Mouse (Mus musculus): ENCODE measurements around the gene Gm47995. TPM values are rescaled to one million over a fixed set of nuclear protein-coding genes. Genes with fewer than 3 reads are reported as not detected.
"Not testable (repeated sequence)": the region's sequence is repeated elsewhere in the genome, so short reads cannot be mapped to it uniquely, and the experiment has no call there.

Gm47995 gene
- polyA plus RNA-seq, 1 experiment from 2014 or later: 0.29 TPM

DNA sequence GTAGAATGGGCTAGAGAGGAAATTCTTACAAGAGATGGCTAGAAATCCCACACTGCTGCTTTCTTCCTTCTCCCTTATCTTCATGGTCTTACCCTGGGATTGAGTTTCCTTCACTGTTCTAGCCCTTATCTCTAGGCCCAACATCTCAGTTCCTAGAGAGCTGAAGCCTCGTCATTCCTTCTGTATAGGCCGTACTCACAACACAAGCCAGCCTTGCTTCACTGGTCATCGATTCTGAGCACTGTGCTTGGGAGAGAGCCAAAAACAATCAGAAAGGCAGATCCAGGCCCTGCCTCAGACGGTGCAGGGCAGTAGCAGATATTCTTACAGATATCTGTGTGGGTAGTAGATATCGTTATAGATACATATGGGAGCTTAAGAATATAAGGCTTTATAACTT is 10.2 kb downstream of the Gm47995 start:
- ATAC-seq (replicated peaks; ENCODE audit: low FRiP score, low read depth): 0 out of 2 replicates have a peak, but pooled peaks have one; percentile 43
- not testable (repeated sequence) for H3K27ac ChIP-seq; H3K4me2 ChIP-seq (ENCODE audit: low read length); H3K36me3 ChIP-seq (ENCODE audit: insufficient read depth, low read length); H3K27me3 ChIP-seq (ENCODE audit: insufficient read depth, low read length); H3K4me3 ChIP-seq (replicated peaks; ENCODE audit: low read depth, low read length); H3K9ac ChIP-seq (ENCODE audit: low read depth, low read length); H3K9me3 ChIP-seq (replicated peaks; ENCODE audit: low read length); DNase-seq (ENCODE audit: low spot score); H3K4me1 ChIP-seq (replicated peaks; ENCODE audit: insufficient read depth, low read length)
- WGBS: 32% methylated on average over 3 of the region's 5 CpGs

- ATAC-seq (replicated peaks; ENCODE audit: low FRiP score, low read depth); H3K9me3 ChIP-seq (replicated peaks; ENCODE audit: low read length); H3K27me3 ChIP-seq (ENCODE audit: insufficient read depth, low read length); H3K9ac ChIP-seq (ENCODE audit: low read depth, low read length); H3K36me3 ChIP-seq (ENCODE audit: insufficient read depth, low read length); H3K4me2 ChIP-seq (ENCODE audit: low read length); H3K4me1 ChIP-seq (replicated peaks; ENCODE audit: insufficient read depth, low read length); DNase-seq (ENCODE audit: low spot score); H3K4me3 ChIP-seq (replicated peaks; ENCODE audit: low read depth, low read length); H3K27ac ChIP-seq: not testable (repeated sequence)
Measured at GRCm38 (mm10) chr1:151208944-151209343, 10.7 kb downstream of the Gm47995 start.

DNA sequence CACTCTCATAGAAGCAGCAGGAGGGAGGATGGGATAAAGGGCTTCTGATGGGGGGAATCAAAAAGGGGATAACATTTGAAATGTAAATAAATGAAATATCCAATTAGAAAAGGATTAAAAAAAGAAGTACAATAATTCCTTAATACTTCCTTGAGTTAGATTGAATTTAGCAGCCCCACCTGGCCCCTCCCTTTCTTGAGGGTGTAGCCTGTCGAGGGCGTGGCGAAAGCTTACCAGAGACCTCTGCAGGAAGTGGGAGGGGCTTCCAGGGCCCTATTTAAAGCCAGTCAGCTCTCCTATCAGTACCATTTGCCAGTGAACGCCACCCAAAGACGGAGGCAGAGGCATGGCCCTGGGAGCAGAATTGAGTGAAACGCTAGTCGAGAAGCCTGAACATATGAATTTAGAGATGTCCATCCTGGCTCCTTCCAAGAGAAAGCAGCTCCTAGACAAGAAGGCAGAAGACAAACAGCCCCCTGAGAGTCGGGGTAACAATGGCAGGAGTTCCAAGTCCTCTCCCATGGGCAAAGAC is 11.6 kb downstream of the Gm47995 start, which contains the start of gene Gm47996:
Gene Gm47996, plus strand, starts transcription at position 308 of the 532 bp plus-strand sequence.
- H3K4me3 ChIP-seq (replicated peaks; ENCODE audit: low read depth, low read length); H3K36me3 ChIP-seq (ENCODE audit: insufficient read depth, low read length); H3K27me3 ChIP-seq (ENCODE audit: insufficient read depth, low read length); DNase-seq (ENCODE audit: low spot score); H3K27ac ChIP-seq; H3K9ac ChIP-seq (ENCODE audit: low read depth, low read length); H3K9me3 ChIP-seq (replicated peaks; ENCODE audit: low read length); ATAC-seq (replicated peaks; ENCODE audit: low FRiP score, low read depth); H3K4me2 ChIP-seq (ENCODE audit: low read length); H3K4me1 ChIP-seq (replicated peaks; ENCODE audit: insufficient read depth, low read length): not testable (repeated sequence)
- WGBS: 96% methylated on average over 4 of the region's 8 CpGs

DNA sequence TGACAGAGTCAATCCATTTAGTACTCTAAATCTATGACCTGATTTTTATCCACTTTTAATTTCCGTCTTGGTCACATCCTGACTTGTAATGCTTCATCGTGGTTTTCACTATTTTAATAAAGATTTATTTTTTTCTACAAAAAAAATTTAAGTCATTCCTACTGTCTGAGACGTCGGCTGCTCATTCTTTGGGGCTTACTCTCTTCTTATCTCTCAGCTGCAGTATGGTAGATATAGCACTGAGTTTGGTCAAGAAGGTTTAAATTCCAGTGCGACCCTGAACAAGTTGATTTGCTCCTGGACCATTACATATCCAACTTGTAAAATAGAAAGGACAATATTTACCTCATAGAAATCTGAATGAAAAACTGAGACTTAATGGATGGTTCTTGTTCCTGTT is 13.4 kb downstream of the Gm47995 start:
- H3K9me3 ChIP-seq (replicated peaks; ENCODE audit: low read length); H3K4me3 ChIP-seq (replicated peaks; ENCODE audit: low read depth, low read length); ATAC-seq (replicated peaks; ENCODE audit: low FRiP score, low read depth); DNase-seq (ENCODE audit: low spot score); H3K36me3 ChIP-seq (ENCODE audit: insufficient read depth, low read length); H3K9ac ChIP-seq (ENCODE audit: low read depth, low read length); H3K4me1 ChIP-seq (replicated peaks; ENCODE audit: insufficient read depth, low read length); H3K27me3 ChIP-seq (ENCODE audit: insufficient read depth, low read length); H3K4me2 ChIP-seq (ENCODE audit: low read length); H3K27ac ChIP-seq: not testable (repeated sequence)
- WGBS: 85% methylated on average over 5 of the region's 5 CpGs

DNA sequence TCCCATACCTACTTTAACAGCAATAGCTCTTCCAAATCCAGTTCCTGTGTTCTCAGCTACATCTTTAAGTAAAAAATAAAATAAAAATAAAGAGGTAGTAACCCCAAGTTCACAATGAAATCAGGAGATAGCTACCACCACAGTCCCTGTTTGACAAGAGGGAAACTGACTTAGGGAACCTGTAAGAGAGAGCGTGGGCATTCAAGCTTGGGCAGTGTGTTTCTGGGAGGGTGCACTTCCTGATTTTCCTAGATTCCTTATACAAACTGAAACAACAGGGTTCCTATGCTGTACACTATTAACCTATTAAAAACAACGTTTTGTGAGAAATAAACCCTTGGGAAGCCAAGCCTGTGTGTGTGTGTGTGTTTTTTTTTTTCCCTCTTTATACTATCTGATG is 16.6 kb downstream of the Gm47995 start:
- Histone ChIP-seq H3K4me3 (replicated peaks; ENCODE audit: low read depth, low read length) (no peak overlapping the region), H3K4me1 (replicated peaks; ENCODE audit: insufficient read depth, low read length) (0 out of 2 replicates have a peak, but pooled peaks cover 5% of the 10 kb centered on the region), H3K27me3 (ENCODE audit: insufficient read depth, low read length) (no peaks in the 10 kb centered on the region), H3K27ac (no peak overlapping the region; the same call in 1 of the 2 replicates), H3K4me2 (ENCODE audit: low read length) (no peak overlapping the region), H3K9me3 (replicated peaks; ENCODE audit: low read length) (no peaks in the 10 kb centered on the region), H3K9ac (ENCODE audit: low read depth, low read length) (no peak overlapping the region), H3K36me3 (ENCODE audit: insufficient read depth, low read length) (no peaks in the 10 kb centered on the region)
- TF ChIP-seq CTCF (IDR thresholded peaks at IDR 0.05; ENCODE audit: low read depth): no peak
- 55% methylated on average over 2 of the region's 2 CpGs for WGBS
- DNase-seq (ENCODE audit: low spot score): no peak
- ATAC-seq (replicated peaks; ENCODE audit: low FRiP score, low read depth): no peak

DNA sequence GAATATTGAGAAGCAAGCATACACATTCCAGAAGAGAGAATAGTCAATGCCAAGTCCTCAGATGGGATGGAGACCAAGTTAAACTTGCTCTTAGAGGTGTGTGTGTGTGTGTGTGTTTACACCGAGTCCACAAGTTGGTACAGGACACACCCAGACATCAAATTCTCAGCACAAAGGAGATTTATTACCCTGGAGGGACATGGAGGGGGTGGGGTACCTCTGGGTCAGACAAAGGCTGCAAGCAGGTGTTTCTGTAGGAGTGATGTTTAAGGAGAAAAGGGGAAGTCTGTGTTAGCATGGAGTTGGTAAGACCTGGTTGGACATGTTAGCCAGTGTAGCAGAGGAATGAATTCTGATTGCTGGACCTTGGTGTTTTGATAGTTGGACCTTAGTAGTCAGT is 17.7 kb downstream of the Gm47995 start:
- WGBS: 22% methylated on average over 1 of the region's 1 CpGs
- H3K27ac ChIP-seq: peak overlapping the region; percentile 81
- ATAC-seq (replicated peaks; ENCODE audit: low FRiP score, low read depth): peak; percentile 70

GRCm38 (mm10) chr1:151216417-151216816 is 18.2 kb downstream of the Gm47995 start:
- Histone ChIP-seq H3K4me2 (ENCODE audit: low read length) (no peak overlapping the region), H3K9ac (ENCODE audit: low read depth, low read length) (no peak overlapping the region), H3K9me3 (replicated peaks; ENCODE audit: low read length) (no peaks in the 10 kb centered on the region), H3K27ac (peak overlapping the region; percentile 81), H3K4me1 (replicated peaks; ENCODE audit: insufficient read depth, low read length) (0 out of 2 replicates have a peak, but pooled peaks cover 5% of the 10 kb centered on the region), H3K4me3 (replicated peaks; ENCODE audit: low read depth, low read length) (no peak overlapping the region), H3K36me3 (ENCODE audit: insufficient read depth, low read length) (no peaks in the 10 kb centered on the region), H3K27me3 (ENCODE audit: insufficient read depth, low read length) (no peaks in the 10 kb centered on the region)
- ATAC-seq (replicated peaks; ENCODE audit: low FRiP score, low read depth) (peak; percentile 84), DNase-seq (ENCODE audit: low spot score) (peak; percentile 52)
- WGBS: 30% methylated on average over 3 of the region's 3 CpGs
- TF ChIP-seq CTCF (IDR thresholded peaks at IDR 0.05; ENCODE audit: low read depth): no peak

More for the DNA sequence above, 17.7 kb downstream of the Gm47995 start:
- H3K4me3 ChIP-seq (replicated peaks; ENCODE audit: low read depth, low read length): no peak overlapping the region
- DNase-seq (ENCODE audit: low spot score): no peak
- H3K9ac ChIP-seq (ENCODE audit: low read depth, low read length): no peak overlapping the region
- TF ChIP-seq CTCF (IDR thresholded peaks at IDR 0.05; ENCODE audit: low read depth): no peak
- H3K36me3 ChIP-seq (ENCODE audit: insufficient read depth, low read length): no peaks in the 10 kb centered on the region
- H3K4me1 ChIP-seq (replicated peaks; ENCODE audit: insufficient read depth, low read length): 0 out of 2 replicates have a peak, but pooled peaks cover 5% of the 10 kb centered on the region
- H3K27me3 ChIP-seq (ENCODE audit: insufficient read depth, low read length): no peaks in the 10 kb centered on the region
- no peak overlapping the region for H3K4me2 ChIP-seq (ENCODE audit: low read length)
- H3K9me3 ChIP-seq (replicated peaks; ENCODE audit: low read length): no peaks in the 10 kb centered on the region

Measured in kidney, postnatal 0 days (tissue).